25 mouse cellular contexts compared by ENCODE assay signal in genomic region chr4:15534739-15535138, GRCm38 (mm10).
A peak's percentile ranks its signal among the peaks of the same experiment; 100 is the strongest.
DNase-seq lines count a peak whose midpoint lies in the region; ATAC-seq and TF ChIP-seq lines count a peak whose summit lies in the region.
"Had no signal": no experiment of that assay in that cellular context is flagged by ENCODE, and none has a peak within 500 bp of the region (broad histone marks: within the 10 kb centered on the region; RNA-seq: fewer than 3 reads in every experiment).

No protein-coding gene starts in this region.

- WGBS in forebrain, embryonic 12.5 days, result 65% methylated on average over 1 of the region's 1 CpGs
- WGBS in forebrain, embryonic 15.5 days, result 71% methylated on average over 1 of the region's 1 CpGs
- WGBS in hindbrain, embryonic 16.5 days, result 48% methylated on average over 1 of the region's 1 CpGs
- 64% methylated on average over 1 of the region's 1 CpGs for WGBS in neural tube, embryonic 13.5 days
- 73% methylated on average over 1 of the region's 1 CpGs for WGBS in cerebellum, adult 2 months
- WGBS in liver, embryonic 12.5 days (ENCODE audit: insufficient replicate concordance), result 75% methylated on average over 1 of the region's 1 CpGs
- 73% methylated on average over 1 of the region's 1 CpGs for WGBS in heart, embryonic 10.5 days

- 0 out of 2 replicates have a peak, but pooled peaks have one; percentile 20 for ATAC-seq in forebrain, embryonic 12.5 days (ENCODE audit: low FRiP score)
- ATAC-seq in forebrain, embryonic 15.5 days (replicated peaks), result no peak
- peak; percentile 63; the same call in 1 of the 2 replicates for ATAC-seq in hindbrain, embryonic 16.5 days
- peak; percentile 43 for ATAC-seq in neural tube, embryonic 13.5 days (ENCODE audit: low read depth)
- no peak for ATAC-seq in liver, embryonic 12.5 days
- ATAC-seq: activated CD4-positive, CD25-positive, alpha-beta regulatory T cell, adult 4 months had no signal

- peak; percentile 10 for DNase-seq in forelimb bud, embryonic 11.5 days (ENCODE audit: low read depth, low spot score)
- DNase-seq in cerebellum, adult 2 months, result no peak
- no peak for DNase-seq in heart, embryonic 10.5 days (ENCODE audit: low spot score)
- DNase-seq: adrenal gland, postnatal 10 days; cerebellum, adult 9-11 months; gastrocnemius, postnatal 10 days; heart, adult 11 months; kidney, adult 11 months; kidney, postnatal 25 days; lung, adult 18-20 months; lung, postnatal 14 days; spleen, adult 18-20 months; thymus, adult 18-20 months; thymus, postnatal 4 days had no signal

- H3K36me3 ChIP-seq in forebrain, embryonic 12.5 days (replicated peaks), result no peaks in the 10 kb centered on the region
- no peaks in the 10 kb centered on the region for H3K36me3 ChIP-seq in forebrain, embryonic 15.5 days
- no peaks in the 10 kb centered on the region for H3K36me3 ChIP-seq in hindbrain, embryonic 16.5 days (ENCODE audit: control insufficient read depth, insufficient read depth, low read length)
- H3K36me3 ChIP-seq in neural tube, embryonic 13.5 days, result no peaks in the 10 kb centered on the region
- H3K36me3 ChIP-seq in liver, embryonic 12.5 days, result no peaks in the 10 kb centered on the region
- no peaks in the 10 kb centered on the region for H3K36me3 ChIP-seq in heart, embryonic 10.5 days
- H3K36me3 ChIP-seq: embryonic facial prominence, embryonic 15.5 days; G1E; heart, embryonic 15.5 days; limb, embryonic 10.5 days had no signal

- H3K4me1 ChIP-seq in forebrain, embryonic 12.5 days, result no peaks in the 10 kb centered on the region
- H3K4me1 ChIP-seq in forebrain, embryonic 15.5 days, result no peaks in the 10 kb centered on the region
- H3K4me1 ChIP-seq in hindbrain, embryonic 16.5 days (ENCODE audit: control insufficient read depth, insufficient read depth, low read depth, low read length), result no peaks in the 10 kb centered on the region
- H3K4me1 ChIP-seq in neural tube, embryonic 13.5 days (replicated peaks), result 0 out of 2 replicates have a peak, but pooled peaks cover 5% of the 10 kb centered on the region
- H3K4me1 ChIP-seq in cerebellum, adult 2 months (ENCODE audit: control insufficient read depth, insufficient read depth, low read length), result no peaks in the 10 kb centered on the region
- no peaks in the 10 kb centered on the region for H3K4me1 ChIP-seq in liver, embryonic 12.5 days
- no peaks in the 10 kb centered on the region for H3K4me1 ChIP-seq in heart, embryonic 10.5 days
- H3K4me1 ChIP-seq: embryonic facial prominence, embryonic 15.5 days; heart, embryonic 15.5 days; limb, embryonic 10.5 days had no signal

- TF ChIP-seq CTCF in cerebellum, adult 2 months (IDR thresholded peaks at IDR 0.05; ENCODE audit: borderline replicate concordance, insufficient read depth, low read depth, low read length), result no peak

- no peaks in the 10 kb centered on the region for H3K27me3 ChIP-seq in forebrain, embryonic 12.5 days
- H3K27me3 ChIP-seq in forebrain, embryonic 15.5 days, result no peaks in the 10 kb centered on the region
- no peaks in the 10 kb centered on the region for H3K27me3 ChIP-seq in hindbrain, embryonic 16.5 days (replicated peaks; ENCODE audit: control insufficient read depth, insufficient read depth, low read length)
- no peaks in the 10 kb centered on the region for H3K27me3 ChIP-seq in neural tube, embryonic 13.5 days
- no peaks in the 10 kb centered on the region for H3K27me3 ChIP-seq in cerebellum, adult 2 months (ENCODE audit: control insufficient read depth, insufficient read depth, low read length)
- H3K27me3 ChIP-seq in liver, embryonic 12.5 days (replicated peaks), result no peaks in the 10 kb centered on the region
- H3K27me3 ChIP-seq in heart, embryonic 10.5 days (ENCODE audit: insufficient read depth, poor library complexity, severe bottlenecking), result no peaks in the 10 kb centered on the region
- H3K27me3 ChIP-seq: embryonic facial prominence, embryonic 15.5 days; heart, embryonic 15.5 days had no signal

- no peak overlapping the region for H3K9ac ChIP-seq in forebrain, embryonic 12.5 days
- H3K9ac ChIP-seq in forebrain, embryonic 15.5 days (replicated peaks), result no peak overlapping the region
- no peak overlapping the region for H3K9ac ChIP-seq in hindbrain, embryonic 16.5 days (ENCODE audit: low read depth, low read length)
- H3K9ac ChIP-seq in neural tube, embryonic 13.5 days, result no peak overlapping the region
- no peak overlapping the region for H3K9ac ChIP-seq in liver, embryonic 12.5 days
- H3K9ac ChIP-seq: embryonic facial prominence, embryonic 15.5 days; heart, embryonic 15.5 days had no signal

- no peak overlapping the region for H3K27ac ChIP-seq in forebrain, embryonic 12.5 days
- no peak overlapping the region for H3K27ac ChIP-seq in forebrain, embryonic 15.5 days (replicated peaks)
- no peak overlapping the region for H3K27ac ChIP-seq in hindbrain, embryonic 16.5 days (ENCODE audit: low read depth, low read length)
- no peak overlapping the region for H3K27ac ChIP-seq in neural tube, embryonic 13.5 days (replicated peaks)
- no peak overlapping the region for H3K27ac ChIP-seq in cerebellum, adult 2 months (ENCODE audit: insufficient read depth, low read length)
- no peak overlapping the region for H3K27ac ChIP-seq in liver, embryonic 12.5 days
- H3K27ac ChIP-seq in heart, embryonic 10.5 days, result no peak overlapping the region
- H3K27ac ChIP-seq: embryonic facial prominence, embryonic 15.5 days; heart, embryonic 15.5 days; left cerebral cortex, adult 2 months; limb, embryonic 10.5 days had no signal

- no peak overlapping the region for H3K4me2 ChIP-seq in forebrain, embryonic 12.5 days
- H3K4me2 ChIP-seq in forebrain, embryonic 15.5 days (replicated peaks), result no peak overlapping the region
- no peak overlapping the region for H3K4me2 ChIP-seq in hindbrain, embryonic 16.5 days (ENCODE audit: low read length)
- H3K4me2 ChIP-seq in neural tube, embryonic 13.5 days, result no peak overlapping the region
- H3K4me2 ChIP-seq in liver, embryonic 12.5 days, result no peak overlapping the region
- H3K4me2 ChIP-seq: embryonic facial prominence, embryonic 15.5 days; heart, embryonic 15.5 days had no signal

- TF ChIP-seq POLR2A in cerebellum, adult 2 months (IDR thresholded peaks at IDR 0.05; ENCODE audit: borderline replicate concordance, insufficient read depth, low read length), result no peak

- H3K4me3 ChIP-seq in forebrain, embryonic 12.5 days (replicated peaks), result no peak overlapping the region
- no peak overlapping the region for H3K4me3 ChIP-seq in forebrain, embryonic 15.5 days
- no peak overlapping the region for H3K4me3 ChIP-seq in hindbrain, embryonic 16.5 days (ENCODE audit: low read length)
- H3K4me3 ChIP-seq in neural tube, embryonic 13.5 days, result no peak overlapping the region
- H3K4me3 ChIP-seq in cerebellum, adult 2 months (replicated peaks; ENCODE audit: insufficient read depth, low read depth, low read length), result no peak overlapping the region
- no peak overlapping the region for H3K4me3 ChIP-seq in liver, embryonic 12.5 days
- H3K4me3 ChIP-seq in heart, embryonic 10.5 days, result no peak overlapping the region
- H3K4me3 ChIP-seq: embryonic facial prominence, embryonic 15.5 days; heart, embryonic 15.5 days; left cerebral cortex, adult 2 months; limb, embryonic 10.5 days had no signal

- H3K9me3 ChIP-seq in forebrain, embryonic 12.5 days, result no peaks in the 10 kb centered on the region
- no peaks in the 10 kb centered on the region for H3K9me3 ChIP-seq in forebrain, embryonic 15.5 days
- H3K9me3 ChIP-seq in hindbrain, embryonic 16.5 days (ENCODE audit: control insufficient read depth, low read length), result no peaks in the 10 kb centered on the region
- H3K9me3 ChIP-seq in neural tube, embryonic 13.5 days, result no peaks in the 10 kb centered on the region
- H3K9me3 ChIP-seq in liver, embryonic 12.5 days (replicated peaks), result no peaks in the 10 kb centered on the region
- H3K9me3 ChIP-seq in heart, embryonic 10.5 days, result no peaks in the 10 kb centered on the region
- H3K9me3 ChIP-seq: embryonic facial prominence, embryonic 15.5 days; G1E; heart, embryonic 15.5 days; limb, embryonic 10.5 days had no signal

Comparison
In these comparisons a context has a peak if more than half of its experiments do, and no peak if none do; other contexts are left out.
1. ATAC-seq: peak in forebrain, embryonic 12.5 days (single experiment), hindbrain, embryonic 16.5 days (single experiment) and neural tube, embryonic 13.5 days (single experiment); none in forebrain, embryonic 15.5 days (single experiment) and liver, embryonic 12.5 days (single experiment).